ENCODE assay signal across 17 mouse cellular contexts in the genomic region with DNA sequence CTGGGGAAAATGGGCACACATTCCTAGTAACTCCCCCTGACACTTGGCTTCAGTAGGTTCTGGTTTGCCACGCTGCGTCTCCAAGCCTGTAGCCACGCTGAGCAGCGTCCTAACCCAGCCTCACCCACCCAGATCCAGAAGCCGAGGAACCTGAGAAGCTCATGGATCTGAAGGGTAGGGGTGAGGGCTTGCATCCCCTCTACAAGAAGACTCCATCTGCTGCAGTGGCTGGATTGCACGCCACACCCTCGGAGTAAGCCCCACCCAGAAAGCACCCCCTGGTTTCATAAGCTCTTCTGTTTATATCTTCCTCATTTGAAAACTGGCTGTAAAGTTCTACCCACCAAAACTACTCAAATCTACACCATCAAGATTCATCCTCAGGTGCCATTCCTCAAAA. TPM values are rescaled to one million over a fixed set of nuclear protein-coding genes. Genes with fewer than 3 reads are reported as not detected.
DNase-seq lines count a peak whose midpoint lies in the region; ATAC-seq and TF ChIP-seq lines count a peak whose summit lies in the region.
"Had no signal": no experiment of that assay in that cellular context is flagged by ENCODE, and none has a peak within 500 bp of the region (broad histone marks: within the 10 kb centered on the region; RNA-seq: fewer than 3 reads in every experiment).

No protein-coding gene starts in this region.

- TF ChIP-seq POLR2A in spleen, adult 2 months (IDR thresholded peaks at IDR 0.05; ENCODE audit: low read depth, low read length) = no peak

- H3K36me3 ChIP-seq in heart, embryonic 15.5 days = no peaks in the 10 kb centered on the region
- no peaks in the 10 kb centered on the region for H3K36me3 ChIP-seq in spleen, adult 2 months (ENCODE audit: control insufficient read depth, insufficient read depth, low read length)
- H3K36me3 ChIP-seq in intestine, embryonic 15.5 days = no peaks in the 10 kb centered on the region
- H3K36me3 ChIP-seq in stomach, embryonic 16.5 days (ENCODE audit: control insufficient read depth, insufficient read depth, low read length) = no peaks in the 10 kb centered on the region
- H3K36me3 ChIP-seq: midbrain, embryonic 12.5 days had no signal

- no peak overlapping the region for H3K9ac ChIP-seq in heart, embryonic 15.5 days
- no peak overlapping the region for H3K9ac ChIP-seq in intestine, embryonic 15.5 days
- peak overlapping the region; percentile 43 for H3K9ac ChIP-seq in stomach, embryonic 16.5 days (ENCODE audit: low read length)
- H3K9ac ChIP-seq: midbrain, embryonic 12.5 days had no signal

- no peak for DNase-seq in heart, postnatal 36 days
- no peak for DNase-seq in spleen, adult 2 months (ENCODE audit: low read depth in 1 of 2, low spot score in 2 of 2)
- no peak for DNase-seq in spleen, adult 18-20 months
- no peak for DNase-seq in left cerebral cortex, postnatal 10 days (ENCODE audit: extremely low spot score in 1 of 2, low spot score in 2 of 2)
- DNase-seq in adrenal gland, postnatal 36 days = no peak
- DNase-seq: cerebellum, adult 2 months; gastrocnemius, postnatal 36 days; kidney, adult 18-20 months; right cerebral cortex, postnatal 4 days; thymus, postnatal 14 days had no signal

- no peak overlapping the region for H3K27ac ChIP-seq in heart, embryonic 15.5 days
- no peak overlapping the region for H3K27ac ChIP-seq in spleen, adult 2 months (ENCODE audit: insufficient read depth, low read length)
- H3K27ac ChIP-seq in intestine, embryonic 15.5 days = no peak overlapping the region
- no peak overlapping the region for H3K27ac ChIP-seq in stomach, embryonic 16.5 days (ENCODE audit: low read length)
- H3K27ac ChIP-seq: left cerebral cortex, adult 2 months; midbrain, embryonic 12.5 days had no signal

- peak overlapping the region; percentile 50; the same call in 1 of the 2 replicates for H3K4me2 ChIP-seq in heart, embryonic 15.5 days
- H3K4me2 ChIP-seq in intestine, embryonic 15.5 days (replicated peaks) = 0 out of 2 replicates have a peak overlapping the region, but pooled peaks have one; percentile 6
- peak overlapping the region; percentile 27; the same call in 1 of the 2 replicates for H3K4me2 ChIP-seq in stomach, embryonic 16.5 days (ENCODE audit: low read depth, low read length)
- H3K4me2 ChIP-seq: midbrain, embryonic 12.5 days had no signal

- H3K9me3 ChIP-seq in heart, embryonic 15.5 days (replicated peaks) = no peaks in the 10 kb centered on the region
- H3K9me3 ChIP-seq in intestine, embryonic 15.5 days = no peaks in the 10 kb centered on the region
- no peaks in the 10 kb centered on the region for H3K9me3 ChIP-seq in stomach, embryonic 16.5 days (replicated peaks; ENCODE audit: control insufficient read depth, low read length)
- H3K9me3 ChIP-seq: midbrain, embryonic 12.5 days had no signal

- H3K4me3 ChIP-seq in heart, embryonic 15.5 days = peak overlapping the region; percentile 11; the same call in 1 of the 2 replicates
- H3K4me3 ChIP-seq in spleen, adult 2 months (ENCODE audit: extremely low read depth, insufficient read depth, insufficient read length) = peak overlapping the region; percentile 33; the same call in 1 of the 2 replicates
- no peak overlapping the region for H3K4me3 ChIP-seq in intestine, embryonic 15.5 days (replicated peaks)
- H3K4me3 ChIP-seq in stomach, embryonic 16.5 days (replicated peaks; ENCODE audit: low read length) = no peak overlapping the region
- H3K4me3 ChIP-seq: left cerebral cortex, adult 2 months; midbrain, embryonic 12.5 days had no signal

- intact Hi-C loops in heart, postnatal 36 days (cut with DNase I) = no loop called here
- intact Hi-C loops in left cerebral cortex, postnatal 10 days (cut with DNase I) = no loop called here

- no peak for ATAC-seq in heart, embryonic 15.5 days (replicated peaks; ENCODE audit: insufficient number of reproducible peaks, insufficient read depth, low FRiP score, low read depth)
- no peak for ATAC-seq in intestine, embryonic 15.5 days
- no peak for ATAC-seq in stomach, embryonic 16.5 days (ENCODE audit: insufficient read depth, low FRiP score)
- ATAC-seq: CD4-positive, CD25-positive, alpha-beta regulatory T cell, adult 4 months; forebrain, embryonic 16.5 days had no signal

- WGBS in heart, embryonic 15.5 days = 49% methylated on average over 7 of the region's 7 CpGs
- WGBS in spleen, adult 2 months = 46% methylated on average over 7 of the region's 7 CpGs
- 56% methylated on average over 7 of the region's 7 CpGs for WGBS in intestine, embryonic 15.5 days
- 53% methylated on average over 7 of the region's 7 CpGs for WGBS in stomach, embryonic 16.5 days

- H3K27me3 ChIP-seq in heart, embryonic 15.5 days = no peaks in the 10 kb centered on the region
- no peaks in the 10 kb centered on the region for H3K27me3 ChIP-seq in spleen, adult 2 months (ENCODE audit: control insufficient read depth, insufficient read depth, low read length)
- no peaks in the 10 kb centered on the region for H3K27me3 ChIP-seq in intestine, embryonic 15.5 days (replicated peaks)
- H3K27me3 ChIP-seq in stomach, embryonic 16.5 days (ENCODE audit: control insufficient read depth, insufficient read depth, low read length) = no peaks in the 10 kb centered on the region
- H3K27me3 ChIP-seq: midbrain, embryonic 12.5 days had no signal

- no peak for TF ChIP-seq CTCF in spleen, adult 2 months (IDR thresholded peaks at IDR 0.05; ENCODE audit: extremely low read depth, insufficient read depth, insufficient read length, insufficient replicate concordance)

- H3K4me1 ChIP-seq in heart, embryonic 15.5 days (replicated peaks) = no peaks in the 10 kb centered on the region
- H3K4me1 ChIP-seq in spleen, adult 2 months (ENCODE audit: control insufficient read depth, insufficient read depth, insufficient read length) = 0 out of 2 replicates have a peak, but pooled peaks cover 3% of the 10 kb centered on the region
- H3K4me1 ChIP-seq in intestine, embryonic 15.5 days (replicated peaks) = peaks cover 8% of the 10 kb centered on the region; the same call in 1 of the 2 replicates
- 0 out of 2 replicates have a peak, but pooled peaks cover 2% of the 10 kb centered on the region for H3K4me1 ChIP-seq in stomach, embryonic 16.5 days (ENCODE audit: control insufficient read depth, insufficient read depth, low read length)
- H3K4me1 ChIP-seq: midbrain, embryonic 12.5 days had no signal

RNA-seq across cellular contexts. Expression of gene Elavl1, which starts 22.4 kb away (rescaled TPM):
- polyA plus RNA-seq in heart, embryonic 15.5 days (2015; fragmentation: Nextera tagmentation; extraction: Ambion mirVana) = 160 and 165 TPM in 2 replicates
- total RNA-seq in heart, postnatal 36 days (2021) = 10 to 100 TPM; 50.2 to 52.8 TPM
- 19.3 and 23.2 TPM in 2 replicates for polyA plus RNA-seq in spleen, adult 2 months (2012; rRNA removed)
- 201 and 230 TPM in 2 replicates for polyA plus RNA-seq in intestine, embryonic 15.5 days (2015; fragmentation: Nextera tagmentation; extraction: Ambion mirVana)
- 160 and 166 TPM in 2 replicates for polyA plus RNA-seq in stomach, embryonic 16.5 days (2015; fragmentation: Nextera tagmentation; extraction: Ambion mirVana)
- total RNA-seq in left cerebral cortex, postnatal 10 days (2021) = 10 to 100 TPM; 69.0 to 70.5 TPM
- total RNA-seq in adrenal gland, postnatal 36 days (2021) = 100 to 1,000 TPM in 1 of 2 experiments, 10 to 100 TPM in 1; 96.6 to 121 TPM

RNA-seq across cellular contexts. Expression of gene Ccl25, which starts 22.7 kb away (rescaled TPM):
- polyA plus RNA-seq in heart, embryonic 15.5 days (2015; fragmentation: Nextera tagmentation; extraction: Ambion mirVana) = 15.7 and 63.4 TPM in 2 replicates
- total RNA-seq in heart, postnatal 36 days (2021) = 1 to 10 TPM; 3.4 to 4.2 TPM
- 1.6 and 1.7 TPM in 2 replicates for polyA plus RNA-seq in spleen, adult 2 months (2012; rRNA removed)
- 88.5 and 103 TPM in 2 replicates for polyA plus RNA-seq in intestine, embryonic 15.5 days (2015; fragmentation: Nextera tagmentation; extraction: Ambion mirVana)
- polyA plus RNA-seq in stomach, embryonic 16.5 days (2015; fragmentation: Nextera tagmentation; extraction: Ambion mirVana) = 21.5 and 27.1 TPM in 2 replicates
- 10 to 100 TPM; 22.4 to 24.4 TPM for total RNA-seq in left cerebral cortex, postnatal 10 days (2021)
- 10 to 100 TPM; 14.8 to 15.5 TPM for total RNA-seq in adrenal gland, postnatal 36 days (2021)

Comparison
In these comparisons a context has a peak if more than half of its experiments do, and no peak if none do; other contexts are left out.
1. H3K4me3 ChIP-seq: peak in heart, embryonic 15.5 days (single experiment) and spleen, adult 2 months (single experiment); none in intestine, embryonic 15.5 days (single experiment) and stomach, embryonic 16.5 days (single experiment).
2. Peak in every context shown above with its lines, with median percentiles within 50 percentile points of each other: H3K4me2 ChIP-seq.